Mouse (Mus musculus): ENCODE measurements at regions not wholly inside any gene's neighbourhood (a gene's known extent, or its start where the extent isn't known, plus 50 kb on each side); places are given as distances from the start of the nearest gene placed in this dataset.

DNA sequence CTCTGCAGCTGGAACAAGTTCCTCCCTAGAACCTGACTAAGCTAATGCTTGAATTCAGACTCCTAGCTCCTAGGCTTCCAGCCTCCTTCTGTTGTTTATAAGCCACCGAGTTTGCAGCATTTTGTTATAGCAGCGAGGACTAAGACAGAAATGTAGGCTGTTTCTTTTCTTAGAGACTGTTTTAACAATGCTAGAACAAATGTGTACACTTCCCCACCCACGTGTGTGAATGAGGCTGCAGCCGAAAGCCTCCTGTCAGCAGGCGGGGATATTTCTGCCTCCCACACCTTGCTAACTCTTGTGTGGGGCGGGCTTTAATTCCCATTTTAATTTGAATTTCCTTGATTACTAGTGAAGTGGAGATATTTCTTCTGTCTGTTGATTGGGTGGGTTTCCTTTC is 153.4 kb downstream of the Otoa start:
- TF ChIP-seq SMC3 (IDR thresholded peaks at IDR 0.05; ENCODE audit: low read depth, low read length), result no peak
- TF ChIP-seq USF2 (IDR thresholded peaks at IDR 0.05; ENCODE audit: borderline replicate concordance in 1 of 2, insufficient read depth in 1 of 2, low read depth in 1 of 2, low read length in 2 of 2), result no peak
- TF ChIP-seq ETS1 (IDR thresholded peaks at IDR 0.05; ENCODE audit: low read depth, low read length), result no peak
- no peak for TF ChIP-seq MEF2A (IDR thresholded peaks at IDR 0.05; ENCODE audit: extremely low read depth, insufficient replicate concordance, low read depth, low read length, poor library complexity, severe bottlenecking)
- TF ChIP-seq NRF1 (IDR thresholded peaks at IDR 0.05; ENCODE audit: insufficient read depth, low read depth, low read length, poor library complexity, severe bottlenecking), result no peak
- no peak for TF ChIP-seq ZNF384 (IDR thresholded peaks at IDR 0.05; ENCODE audit: low read depth, low read length)
